Mouse (Mus musculus) gastrocnemius, postnatal 25 days (tissue): ENCODE data around the gene Rdh11. TPM values are rescaled to one million over a fixed set of nuclear protein-coding genes. Genes with fewer than 3 reads are reported as not detected.

Source experiments
- DNase-seq: peaks from one replicate; pipeline ENCODE4 v3.0.0; 2022
- total RNA-seq, 2 experiments: library from RNA; stranded (reverse); gene quantifications; 1 replicate in 1 of 2; 2 replicates in 1 of 2; pipeline ENCODE4 v1.2.3; 2021

The Rdh11 gene
- total RNA-seq, 2 experiments from 2014 or later = 2.4 to 2.7 TPM

GRCm38 (mm10) chr12:79139417-79139816 lies 52.7 kb downstream of the Rdh11 start:
- no peak for DNase-seq

- DNase-seq = no peak
These were observed 53.1 kb downstream of the Rdh11 start for GRCm38 (mm10) chr12:79138999-79139398.

GRCm38 (mm10) chr12:79136949-79137348 lies 55.1 kb downstream of the Rdh11 start:
- DNase-seq = no peak

- DNase-seq = no peak
These were observed 57.0 kb downstream of the Rdh11 start for GRCm38 (mm10) chr12:79135105-79135504.

GRCm38 (mm10) chr12:79134676-79135075 lies 57.4 kb downstream of the Rdh11 start:
- no peak for DNase-seq

GRCm38 (mm10) chr12:79131706-79132460 lies 60.2 kb downstream of the Rdh11 start:
- no peak for DNase-seq

- DNase-seq = no peak
These were observed 60.9 kb downstream of the Rdh11 start for GRCm38 (mm10) chr12:79131178-79131675.

- DNase-seq = peak; percentile 16
These were observed 61.6 kb downstream of the Rdh11 start, which contains the start of gene Arg2 for GRCm38 (mm10) chr12:79130299-79131177. Gene Arg2, plus strand, starts transcription at chr12:79130777.

Other genes with a start within 250 kb of the Rdh11 start
- 1 to 10 TPM; 8.5 to 9.5 TPM for gene Tmem229b, start 184.7 kb downstream of the Rdh11 start, total RNA-seq
- 1 to 10 TPM; 1.3 to 2.3 TPM for gene Plekhh1, start 163.1 kb downstream of the Rdh11 start, total RNA-seq
- 1 to 10 TPM; 1.4 to 1.6 TPM for gene Pigh, start 102.6 kb downstream of the Rdh11 start, total RNA-seq
- not detected for gene Arg2, start 61.5 kb downstream of the Rdh11 start, total RNA-seq
- 10 to 100 TPM; 60.1 to 66.5 TPM for gene Vti1b, start 19.6 kb downstream of the Rdh11 start, total RNA-seq
- gene Rdh12, start 16.6 kb upstream of the Rdh11 start, total RNA-seq = under 1 TPM; 0.20 to 0.21 TPM
- 10 to 100 TPM; 15.4 to 16.2 TPM for gene Zfyve26, start 104.0 kb upstream of the Rdh11 start, total RNA-seq
- gene Rad51b, start 105.0 kb upstream of the Rdh11 start, total RNA-seq = under 1 TPM in 1 of 2 experiments, not detected in 1; 0.13 TPM